Mouse (Mus musculus) midbrain, embryonic 11.5 days (tissue): ENCODE measurements around the gene Apol9b. TPM values are rescaled to one million over a fixed set of nuclear protein-coding genes. Genes with fewer than 3 reads are reported as not detected.
"Not testable (repeated sequence)": the region's sequence is repeated elsewhere in the genome, so short reads cannot be mapped to it uniquely, and the experiment has no call there.

Experiments
- ATAC-seq: fragments of 200-750 bp; cut with Nextera tagmentation; 2 replicates; pipeline ENCODE4 v1.8.0; 2017; ENCODE audit warnings: moderate TSS enrichment, moderate library complexity; ENCODE audit not compliant: low FRiP score
- DNase-seq: peaks from one replicate; pipeline ENCODE4 v3.0.0; 2015; ENCODE audit warnings: low spot score; ENCODE audit errors: missing footprints
- H3K27ac ChIP-seq: fragments of 300-500 bp; sonication (generic); 2 replicates; pipeline ENCODE4 v1.5.1; 2014; ENCODE audit warnings: low read depth, low read length
- H3K27me3 ChIP-seq: fragments of 300-500 bp; sonication (generic); 2 replicates; pipeline ENCODE4 v1.6.1; 2014; ENCODE audit warnings: mild to moderate bottlenecking, low read length, moderate library complexity, mixed read lengths; ENCODE audit not compliant: control insufficient read depth, insufficient read depth
- H3K36me3 ChIP-seq: fragments of 300-500 bp; sonication (generic); 2 replicates; pipeline ENCODE4 v1.6.1; 2014; ENCODE audit warnings: mild to moderate bottlenecking, low read length, moderate library complexity, mixed read lengths; ENCODE audit not compliant: control insufficient read depth, insufficient read depth
- H3K4me1 ChIP-seq: fragments of 300-500 bp; sonication (generic); 2 replicates; pipeline ENCODE4 v1.6.1; 2014; ENCODE audit warnings: low read length; ENCODE audit not compliant: control insufficient read depth, insufficient read depth
- H3K4me2 ChIP-seq: fragments of 300-500 bp; sonication (generic); 2 replicates; pipeline ENCODE4 v1.6.1; 2014; ENCODE audit warnings: mild to moderate bottlenecking, moderate library complexity
- H3K4me3 ChIP-seq: fragments of 300-500 bp; sonication (generic); 2 replicates; pipeline ENCODE4 v1.5.1; 2014; ENCODE audit warnings: low read depth, low read length
- H3K9ac ChIP-seq: fragments of 300-500 bp; sonication (generic); 2 replicates; pipeline ENCODE4 v1.6.1; 2014; ENCODE audit warnings: low read length
- H3K9me3 ChIP-seq: fragments of 300-500 bp; sonication (generic); 2 replicates; pipeline ENCODE4 v1.6.1; 2016; ENCODE audit warnings: low read length; ENCODE audit not compliant: control insufficient read depth
- WGBS: fragments of 180-500 bp; shearing (Covaris S2); extraction: QIAGEN DNeasy Blood & Tissue Kit; methylation state at CpG from one replicate; pipeline ENCODE4 v1.1.7; 2014; 5-methylcytosine and 5-hydroxymethylcytosine counted together
- polyA plus RNA-seq: library from polyadenylated mRNA; unstranded; fragments of >200 nt; fragmentation: Nextera tagmentation; extraction: Ambion mirVana; gene quantifications from 2 replicates; pipeline ENCODE4 v1.2.1, GENCODE M21; 2014

Apol9b gene
- polyA plus RNA-seq, result not detected in 2 replicates

- H3K27me3 ChIP-seq, ATAC-seq, H3K4me2 ChIP-seq, H3K4me1 ChIP-seq, H3K27ac ChIP-seq, H3K4me3 ChIP-seq, H3K36me3 ChIP-seq, H3K9ac ChIP-seq, DNase-seq, H3K9me3 ChIP-seq: not testable (repeated sequence)
- 60% methylated on average over 1 of the region's 4 CpGs for WGBS
Measured at GRCm38 (mm10) chr15:77728739-77729138, at the start of gene Apol9b. TSS of gene Apol9b (plus strand) at chr15:77729039.

- WGBS, result 9% methylated on average over 8 of the region's 11 CpGs
- not testable (repeated sequence) for ATAC-seq, H3K27me3 ChIP-seq, H3K9ac ChIP-seq, H3K4me3 ChIP-seq, H3K4me1 ChIP-seq, H3K9me3 ChIP-seq, H3K27ac ChIP-seq, H3K4me2 ChIP-seq, H3K36me3 ChIP-seq
- DNase-seq, result peak; percentile 90
Measured at GRCm38 (mm10) chr15:77683944-77684343, 44.9 kb upstream of the Apol9b start.

DNA sequence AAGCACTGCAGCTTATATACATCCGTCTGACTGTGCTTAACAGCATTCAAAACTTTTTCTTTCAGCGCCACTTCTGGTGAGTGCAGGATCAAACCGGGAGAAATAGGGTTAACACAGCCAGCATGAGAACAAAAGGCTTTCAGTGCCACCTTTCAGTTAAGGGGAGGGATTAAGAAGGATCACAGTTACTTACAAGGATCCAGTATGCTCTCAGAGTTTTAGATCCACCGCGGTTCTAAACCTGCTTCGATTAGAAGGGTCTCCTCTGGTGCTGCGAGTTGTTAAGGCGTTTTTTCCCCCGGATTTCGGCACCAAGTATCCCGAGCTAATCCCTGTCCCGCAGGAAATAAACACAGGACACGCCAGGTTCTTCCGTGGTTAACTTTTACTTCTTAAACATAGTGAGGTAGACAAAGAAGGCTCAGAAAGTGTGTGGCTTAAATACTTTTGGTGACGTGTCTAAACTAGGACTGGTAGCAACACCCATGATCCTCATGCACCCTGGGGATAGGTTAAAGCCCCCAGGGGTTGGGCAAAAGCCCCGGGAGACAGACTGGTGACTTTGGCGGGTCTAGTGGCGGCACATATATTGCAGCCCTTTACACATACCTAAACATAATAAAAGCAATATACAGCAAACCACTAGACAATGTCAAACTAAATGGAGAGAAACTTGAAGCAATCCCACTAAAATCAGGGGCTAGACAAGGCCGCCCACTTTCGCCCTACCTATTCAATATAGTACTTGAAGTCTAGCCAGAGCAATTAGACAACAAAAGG is 37.1 kb upstream of the Apol9b start:
- not testable (repeated sequence) for H3K9me3 ChIP-seq, H3K9ac ChIP-seq, H3K36me3 ChIP-seq, H3K27me3 ChIP-seq, H3K4me1 ChIP-seq, H3K27ac ChIP-seq, ATAC-seq
- WGBS, result 6% methylated on average over 19 of the region's 20 CpGs
- Histone ChIP-seq H3K4me2 (peak overlapping the region; percentile 41), H3K4me3 (peak overlapping the region; percentile 18; the same call in 1 of the 2 replicates)
- DNase-seq, result peak; percentile 88

- 46% methylated on average over 11 of the region's 15 CpGs for WGBS
- H3K4me3 ChIP-seq, H3K27ac ChIP-seq, H3K36me3 ChIP-seq, H3K4me1 ChIP-seq, DNase-seq, H3K9ac ChIP-seq, H3K9me3 ChIP-seq, ATAC-seq, H3K4me2 ChIP-seq, H3K27me3 ChIP-seq: not testable (repeated sequence)
Measured at GRCm38 (mm10) chr15:77694687-77695295, 34.0 kb upstream of the Apol9b start.

GRCm38 (mm10) chr15:77698656-77699055 is 30.2 kb upstream of the Apol9b start, which contains the start of gene Apol7e:
TSS of gene Apol7e (plus strand) at chr15:77698857.
- not testable (repeated sequence) for DNase-seq, H3K4me2 ChIP-seq, H3K27ac ChIP-seq, H3K9ac ChIP-seq, H3K36me3 ChIP-seq, H3K4me1 ChIP-seq, H3K9me3 ChIP-seq, H3K4me3 ChIP-seq, H3K27me3 ChIP-seq, ATAC-seq
- WGBS, result 76% methylated on average over 4 of the region's 4 CpGs

DNA sequence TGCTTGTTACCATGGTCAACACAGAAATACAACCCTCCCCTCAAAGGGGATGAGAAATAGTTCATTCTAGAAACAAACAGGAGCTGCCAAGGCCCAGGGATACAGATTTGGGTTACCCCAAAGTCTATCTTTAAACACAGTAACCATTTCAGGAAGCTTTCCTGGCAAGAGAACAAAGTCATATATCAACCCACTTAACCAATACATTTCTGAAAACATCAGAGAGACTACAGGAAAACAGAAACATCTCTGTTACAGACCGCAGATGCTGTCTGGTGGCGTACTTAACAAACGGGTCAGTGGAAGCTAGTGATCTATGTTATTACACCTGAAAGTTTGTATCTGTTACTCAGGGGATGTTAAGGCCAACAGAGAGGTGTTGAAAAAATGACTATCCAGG is 23.5 kb upstream of the Apol9b start:
- not testable (repeated sequence) for DNase-seq, H3K9me3 ChIP-seq, H3K27ac ChIP-seq, H3K4me2 ChIP-seq, ATAC-seq, H3K4me3 ChIP-seq, H3K9ac ChIP-seq, H3K4me1 ChIP-seq, H3K36me3 ChIP-seq, H3K27me3 ChIP-seq
- 97% methylated on average over 3 of the region's 3 CpGs for WGBS

DNA sequence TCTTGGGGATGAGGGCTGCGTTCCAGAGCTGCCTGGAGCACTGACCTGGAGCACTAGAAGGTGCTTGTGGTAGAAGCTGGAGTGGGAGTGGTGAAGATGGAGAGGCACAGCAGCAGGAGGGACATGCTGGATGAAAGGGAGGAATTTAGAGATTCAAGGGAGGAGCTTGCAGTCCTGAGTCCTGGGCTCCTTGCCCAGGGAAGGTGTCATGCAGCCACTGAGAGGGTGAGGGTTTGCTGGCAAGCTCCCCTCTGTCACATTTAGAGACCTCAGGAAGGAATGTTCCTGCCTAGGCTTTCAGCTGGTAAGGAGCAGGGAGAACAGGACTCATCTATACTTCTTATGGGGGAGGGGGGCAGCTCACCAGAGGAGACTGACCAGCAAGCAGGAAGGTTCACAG is 19.9 kb upstream of the Apol9b start:
- not testable (repeated sequence) for DNase-seq, H3K36me3 ChIP-seq, H3K27me3 ChIP-seq, ATAC-seq, H3K4me2 ChIP-seq, H3K4me3 ChIP-seq, H3K4me1 ChIP-seq, H3K27ac ChIP-seq, H3K9ac ChIP-seq, H3K9me3 ChIP-seq
- 80% methylated on average over 1 of the region's 1 CpGs for WGBS

DNA sequence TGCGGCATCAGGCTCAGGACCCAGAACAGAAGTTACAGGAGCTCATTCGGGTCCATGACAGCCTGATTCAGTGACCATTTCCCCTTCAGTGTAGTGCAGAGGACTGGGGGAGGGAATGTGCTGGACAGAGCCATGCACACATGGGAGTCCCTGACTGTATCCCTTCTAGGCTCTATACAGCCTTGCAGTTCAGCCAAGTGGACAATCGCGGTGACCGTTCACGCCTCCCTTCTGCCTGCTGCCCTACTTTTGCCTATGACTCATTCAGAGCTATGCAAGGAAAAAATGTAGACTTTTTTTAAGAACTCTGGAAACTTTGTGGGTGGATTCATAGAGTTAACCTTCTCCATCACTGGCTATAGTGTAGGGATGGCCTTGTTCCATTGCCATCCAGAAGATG is 10.6 kb upstream of the Apol9b start:
- H3K4me3 ChIP-seq, DNase-seq, ATAC-seq, H3K9me3 ChIP-seq, H3K27me3 ChIP-seq, H3K9ac ChIP-seq, H3K4me2 ChIP-seq, H3K27ac ChIP-seq, H3K36me3 ChIP-seq, H3K4me1 ChIP-seq: not testable (repeated sequence)
- 89% methylated on average over 2 of the region's 6 CpGs for WGBS

DNA sequence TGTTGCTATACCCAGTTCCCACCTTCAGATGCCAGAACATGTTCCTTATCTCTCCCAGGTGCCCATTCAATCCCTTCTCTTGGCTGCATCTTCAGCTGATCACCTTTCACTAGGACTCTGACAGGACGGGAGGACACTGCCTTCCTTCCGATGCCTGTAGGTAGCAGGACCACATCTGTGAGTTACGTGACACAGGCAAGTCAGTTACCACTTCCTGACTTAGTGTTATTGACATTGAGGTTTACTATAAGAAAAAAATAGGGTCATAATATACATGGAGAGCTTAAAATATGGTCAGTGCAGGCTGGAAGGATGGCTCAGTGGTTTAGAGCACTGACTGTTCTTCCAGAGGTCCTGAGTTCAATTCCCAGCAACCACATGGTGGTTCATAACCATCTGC is 7.3 kb upstream of the Apol9b start:
- H3K36me3 ChIP-seq, ATAC-seq, DNase-seq, H3K27ac ChIP-seq, H3K4me3 ChIP-seq, H3K27me3 ChIP-seq, H3K9ac ChIP-seq, H3K4me2 ChIP-seq, H3K9me3 ChIP-seq, H3K4me1 ChIP-seq: not testable (repeated sequence)
- no CpG with 5 or more reads among the region's 3 CpGs for WGBS
